Mouse (Mus musculus) adipocyte (in vitro differentiated cells): ENCODE results near the gene Hesx1.
"Not testable (repeated sequence)": the region's sequence is repeated elsewhere in the genome, so short reads cannot be mapped to it uniquely, and the experiment has no call there.

Source experiments
- DNase-seq: peaks from one replicate; pipeline ENCODE4 v3.0.0-alpha.2; 2016; ENCODE audit warnings: low spot score

Hesx1 gene

GRCm38 (mm10) chr14:26994211-26994741 is at the start of gene Hesx1:
Gene Hesx1 (plus strand): TSS chr14:26994416.
- peak; percentile 47 for DNase-seq

- DNase-seq, result not testable (repeated sequence)
Observed at GRCm38 (mm10) chr14:26956139-26956538, 38.1 kb upstream of the Hesx1 start.

- DNase-seq, result no peak
Observed at GRCm38 (mm10) chr14:26960518-26960917, 33.7 kb upstream of the Hesx1 start.

GRCm38 (mm10) chr14:26969164-26969563 is 25.1 kb upstream of the Hesx1 start:
- DNase-seq, result no peak

- peak; percentile 67 for DNase-seq
Observed at GRCm38 (mm10) chr14:26969856-26970407, 24.3 kb upstream of the Hesx1 start.

DNA sequence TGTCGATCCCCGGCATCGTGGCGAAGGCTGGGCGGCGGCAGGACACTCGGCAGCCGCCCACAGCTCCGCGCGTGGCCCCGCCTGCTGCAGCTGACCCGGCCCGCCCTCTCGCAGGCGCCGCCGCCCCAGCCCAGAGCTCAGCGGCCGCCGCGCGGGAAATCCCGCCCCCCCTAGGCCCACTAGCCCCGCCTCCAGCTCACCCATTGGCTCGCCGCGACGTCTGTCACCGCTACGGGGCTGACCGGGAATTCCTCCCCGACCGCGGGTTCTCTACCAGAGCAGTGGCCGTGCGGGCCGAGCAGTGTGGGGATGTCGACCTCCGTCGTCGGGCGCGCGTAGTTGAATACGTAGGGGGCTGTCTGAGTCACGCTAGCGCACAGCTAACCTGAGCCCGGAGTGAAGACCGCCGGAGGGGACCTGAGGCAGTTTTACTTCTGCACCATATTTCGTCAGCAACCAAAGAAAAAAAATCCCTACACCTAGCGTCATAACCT is 23.7 kb upstream of the Hesx1 start:
- DNase-seq, result peak; percentile 91

GRCm38 (mm10) chr14:26971106-26971789 is 23.0 kb upstream of the Hesx1 start, which contains the start of gene Appl1:
Gene Appl1 (minus strand): TSS chr14:26971232.
- DNase-seq, result no peak

GRCm38 (mm10) chr14:26973089-26973488 is 21.1 kb upstream of the Hesx1 start:
- DNase-seq, result no peak

GRCm38 (mm10) chr14:26975490-26975889 is 18.7 kb upstream of the Hesx1 start:
- DNase-seq, result no peak

GRCm38 (mm10) chr14:26976212-26976611 is 18.0 kb upstream of the Hesx1 start:
- no peak for DNase-seq

GRCm38 (mm10) chr14:26977500-26977899 is 16.7 kb upstream of the Hesx1 start:
- no peak for DNase-seq

GRCm38 (mm10) chr14:26979808-26980207 is 14.4 kb upstream of the Hesx1 start:
- DNase-seq, result no peak

DNA sequence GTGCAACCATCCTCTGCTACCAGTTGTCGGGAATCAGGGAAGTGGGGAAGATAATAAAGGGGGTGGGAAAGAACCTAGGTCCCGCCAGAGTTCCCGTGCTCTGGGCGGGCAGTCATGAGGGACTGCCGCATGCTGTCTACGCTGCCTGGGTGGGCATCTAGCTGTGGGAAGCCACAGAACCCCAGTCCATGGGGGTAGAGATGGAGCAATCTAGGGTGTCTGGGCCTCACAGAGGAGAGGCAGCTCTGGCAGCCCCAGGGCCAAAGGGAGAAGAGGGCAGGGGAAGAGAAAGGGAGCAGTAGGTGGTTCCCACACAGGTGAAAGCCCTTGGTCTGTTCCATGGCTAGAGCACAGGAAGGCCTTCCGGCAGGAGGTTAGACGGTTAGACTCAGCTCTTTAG is 13.2 kb upstream of the Hesx1 start:
- DNase-seq, result no peak

- peak; percentile 37 for DNase-seq
Observed at GRCm38 (mm10) chr14:26981494-26982149, 12.6 kb upstream of the Hesx1 start.

- DNase-seq, result no peak
Observed at GRCm38 (mm10) chr14:26982150-26982530, 12.1 kb upstream of the Hesx1 start.

- no peak for DNase-seq
Observed at GRCm38 (mm10) chr14:26988694-26989093, 5.5 kb upstream of the Hesx1 start.

GRCm38 (mm10) chr14:26991622-26992021 is 2.6 kb upstream of the Hesx1 start:
- DNase-seq, result no peak

DNA sequence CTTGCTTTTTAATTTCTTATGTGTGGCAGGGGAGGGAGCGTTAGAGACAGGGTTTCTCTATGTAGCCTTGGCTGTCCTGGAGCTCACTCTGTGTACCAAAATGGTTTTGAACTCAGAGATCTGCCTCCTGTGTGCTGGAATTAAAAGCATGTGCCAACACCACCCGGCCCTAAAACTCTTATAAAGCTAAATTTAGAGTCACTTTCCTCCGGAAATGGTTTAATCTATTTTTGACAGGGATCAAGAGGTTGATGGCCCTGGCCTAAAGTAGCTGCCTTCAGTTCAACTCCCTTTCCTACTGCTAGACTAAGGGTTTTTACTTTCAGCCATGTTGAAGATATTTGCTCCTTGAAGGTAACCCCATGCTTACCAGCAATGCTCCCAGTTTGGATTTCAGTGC is 789 bp upstream of the Hesx1 start:
- no peak for DNase-seq

GRCm38 (mm10) chr14:26996257-26996656 is 2.0 kb downstream of the Hesx1 start:
- DNase-seq, result no peak

GRCm38 (mm10) chr14:27000386-27000785 is 6.2 kb downstream of the Hesx1 start:
- DNase-seq, result no peak

GRCm38 (mm10) chr14:27004906-27005305 is 10.7 kb downstream of the Hesx1 start:
- peak; percentile 16 for DNase-seq

- DNase-seq, result no peak
Observed at GRCm38 (mm10) chr14:27005937-27006336, 11.7 kb downstream of the Hesx1 start.

DNA sequence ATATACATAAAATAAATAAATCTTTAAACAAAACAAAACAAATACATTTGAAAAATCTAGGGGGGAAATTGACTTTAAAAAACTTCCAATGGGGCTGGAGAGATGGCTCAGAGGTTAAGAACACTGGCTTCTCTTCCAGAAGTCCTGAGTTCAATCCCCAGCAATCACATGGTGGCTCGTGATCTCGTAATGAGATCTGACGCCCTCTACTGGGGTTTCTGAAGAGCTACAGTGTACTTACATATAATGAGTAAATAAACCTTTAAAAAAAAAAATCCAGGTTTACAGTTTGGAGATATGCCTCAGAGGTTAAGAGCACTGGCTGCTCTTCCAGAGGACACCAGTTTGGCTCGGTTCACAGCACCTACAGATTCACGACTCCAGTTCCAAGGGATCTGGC is 17.3 kb downstream of the Hesx1 start:
- DNase-seq, result no peak
